Mouse (Mus musculus) mouse embryonic stem cell (cell line): ENCODE measurements around the gene Cutc.

Experiments used
- in situ Hi-C, 2 experiments: fragments of 300-500 bp; cut with MboI; formaldehyde crosslinking; loops; 1 replicate in 1 of 2; 3 replicates in 1 of 2; pipeline ENCODE4 v1.14.3; 2019 to 2020; ENCODE audit warnings: low sequenced_read_pairs in 2 of 2, low pct_unique_long_range_greater_than_20kb in 1 of 2, mixed read lengths in 1 of 2; ENCODE audit not compliant: unreplicated experiment in 1 of 2

Cutc gene

DNA sequence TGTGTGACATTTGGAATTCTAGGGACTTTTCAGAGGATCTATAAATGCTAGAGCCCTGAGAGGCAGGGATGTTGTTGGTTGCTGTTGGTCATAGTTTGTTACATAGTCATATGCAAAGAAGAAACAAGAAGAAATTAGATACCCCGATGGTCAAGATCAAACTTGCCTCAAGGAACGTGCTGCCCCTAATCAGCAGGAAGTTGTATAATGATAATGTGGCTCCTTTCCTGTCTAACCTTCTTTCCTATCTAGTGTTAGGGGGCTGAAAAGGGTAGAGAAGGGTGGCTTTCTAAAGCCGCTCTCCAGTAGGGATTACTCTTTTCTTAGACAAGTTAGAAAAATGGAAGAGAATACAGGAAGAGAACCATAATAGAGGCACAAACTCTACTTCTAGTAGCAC lies 7.1 kb upstream of the Cutc start:
- in situ Hi-C loops = no loop called here

DNA sequence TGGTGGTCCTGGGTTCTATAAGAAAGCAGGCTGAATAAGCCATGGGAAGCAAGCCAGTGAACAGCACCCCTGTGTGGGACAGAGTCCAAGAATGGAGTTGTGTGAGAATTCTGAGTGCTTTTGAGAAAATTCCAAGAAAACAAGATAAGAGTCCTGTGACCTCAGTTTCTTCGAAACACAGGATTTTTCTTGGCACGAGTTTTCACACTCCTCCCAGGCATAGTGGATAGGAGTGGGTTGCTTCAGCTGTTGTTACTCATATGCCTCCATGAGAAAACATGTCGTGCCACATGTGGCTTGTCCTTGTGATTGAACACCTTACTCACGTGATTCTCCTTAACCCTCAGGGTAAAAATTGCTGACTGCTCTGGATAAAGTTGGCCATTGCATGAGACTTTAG lies 4.9 kb upstream of the Cutc start:
- in situ Hi-C loops = no loop called here

DNA sequence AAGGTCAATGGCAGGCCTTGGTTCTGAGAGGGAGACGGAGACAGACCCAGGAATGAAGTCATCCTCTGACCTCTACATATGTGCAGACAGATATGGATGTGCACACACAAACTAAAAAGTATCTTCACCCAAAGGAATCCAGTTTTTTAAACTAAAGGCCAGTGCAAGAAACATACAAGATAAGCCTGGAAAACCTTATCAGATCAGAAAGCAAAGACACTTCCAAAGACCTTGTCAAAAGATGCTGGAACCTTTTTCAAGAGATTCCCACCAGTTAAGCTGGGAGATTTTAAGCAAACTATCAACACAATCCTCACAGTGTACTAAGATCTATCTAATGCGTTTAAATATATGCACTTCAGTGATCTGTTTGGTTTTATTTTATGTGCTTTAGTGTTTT lies 2.8 kb upstream of the Cutc start:
- in situ Hi-C loops = loop anchor here in 1 of 2 experiments (5.0 kb wide), 2 partner anchors 123 to 212 kb away; no protein-coding TSS in a partner anchor

DNA sequence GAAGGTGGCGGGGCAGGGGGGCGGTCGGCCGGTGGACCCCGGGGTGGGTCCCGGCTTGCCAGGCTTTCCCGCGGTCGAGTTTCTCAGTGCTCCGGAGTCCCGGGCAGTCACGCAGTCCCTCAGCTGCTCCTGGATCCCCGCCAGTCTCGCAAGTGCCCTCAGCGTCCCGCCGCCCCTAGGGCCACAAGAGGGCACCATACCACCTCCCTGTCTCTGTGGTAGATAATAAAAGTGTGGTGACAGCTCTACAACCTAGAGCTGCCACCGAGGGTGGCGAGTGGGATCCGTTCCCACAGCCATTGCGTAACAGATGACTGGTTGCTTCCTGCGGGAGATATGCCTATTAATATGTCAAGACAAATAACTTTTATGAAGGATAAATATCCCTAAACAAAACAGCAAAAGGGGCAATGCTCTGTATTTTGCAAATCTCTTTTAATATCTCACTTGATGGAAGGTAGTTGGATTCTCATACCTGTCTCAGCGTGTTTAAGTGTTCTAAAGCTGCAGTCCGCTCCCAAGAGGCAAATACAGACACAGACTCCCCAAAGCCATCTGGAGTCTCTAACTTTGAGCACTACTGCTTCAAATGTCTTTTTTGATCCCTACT lies 535 bp downstream of the Cutc start:
- in situ Hi-C loops = loop anchor here in 1 of 2 experiments (5.0 kb wide), 2 partner anchors 126 to 209 kb away; no protein-coding TSS in a partner anchor

DNA sequence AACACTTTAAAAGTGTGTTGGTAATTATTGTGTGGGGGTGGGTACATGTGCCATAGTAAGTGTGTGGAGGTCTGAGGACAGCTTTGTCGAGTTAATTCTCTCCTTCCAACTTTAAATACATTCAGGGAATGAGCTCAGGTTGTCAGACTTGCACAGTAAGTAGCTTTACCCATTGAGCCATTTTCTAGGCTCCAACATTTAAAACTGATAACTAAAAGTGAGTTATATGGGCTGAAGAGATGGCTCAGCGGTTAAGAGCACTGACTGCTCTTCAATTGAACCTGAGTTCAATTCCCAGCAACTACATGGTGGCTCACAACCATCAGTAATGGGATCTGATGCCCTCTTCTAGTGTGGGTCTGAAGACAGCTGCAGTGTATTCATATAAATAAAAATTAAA lies 1.4 kb downstream of the Cutc start:
- in situ Hi-C loops = loop anchor here in 1 of 2 experiments (5.0 kb wide), 2 partner anchors 127 to 208 kb away; no protein-coding TSS in a partner anchor

DNA sequence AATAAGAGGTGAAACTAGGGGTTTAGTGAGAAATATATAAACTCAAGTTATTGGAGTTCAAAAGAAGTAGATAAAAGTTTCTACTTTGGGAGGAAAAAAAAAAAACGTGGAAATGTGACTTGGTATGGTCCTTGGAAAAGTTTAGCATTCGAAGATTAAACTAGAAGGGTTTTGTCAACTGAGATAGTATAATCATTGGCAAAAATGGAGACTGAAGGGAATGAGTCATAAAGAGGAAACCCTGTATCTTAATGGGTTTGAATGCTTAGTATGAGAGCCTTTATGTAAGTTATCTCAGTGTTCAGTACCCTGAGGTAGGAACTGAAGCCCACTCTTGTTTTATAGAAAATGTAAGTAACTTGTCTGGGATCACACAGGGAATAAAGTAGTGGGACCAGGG lies 2.1 kb downstream of the Cutc start:
- in situ Hi-C loops = loop anchor here in 1 of 2 experiments (5.0 kb wide), 2 partner anchors 128 to 207 kb away; no protein-coding TSS in a partner anchor

DNA sequence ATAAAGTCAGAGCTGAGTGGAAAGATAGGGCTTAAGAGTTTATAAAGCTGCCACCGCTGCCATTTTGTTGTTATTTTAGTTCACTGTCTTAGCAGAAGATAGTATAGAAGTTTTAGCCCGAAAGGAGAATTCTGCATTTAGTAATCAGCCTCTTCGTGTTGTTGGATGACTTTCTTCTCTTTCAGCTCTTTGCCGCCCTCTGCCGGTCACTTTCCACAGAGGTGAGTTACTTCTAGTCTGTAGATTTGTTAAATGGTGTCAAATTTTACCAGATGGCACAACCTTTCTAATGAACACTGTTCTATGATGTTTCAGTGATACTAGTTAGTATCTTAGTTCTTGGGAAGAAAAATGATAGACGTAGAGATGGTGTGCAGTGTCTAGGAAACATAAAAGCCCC lies 7.7 kb downstream of the Cutc start:
- in situ Hi-C loops = no loop called here

DNA sequence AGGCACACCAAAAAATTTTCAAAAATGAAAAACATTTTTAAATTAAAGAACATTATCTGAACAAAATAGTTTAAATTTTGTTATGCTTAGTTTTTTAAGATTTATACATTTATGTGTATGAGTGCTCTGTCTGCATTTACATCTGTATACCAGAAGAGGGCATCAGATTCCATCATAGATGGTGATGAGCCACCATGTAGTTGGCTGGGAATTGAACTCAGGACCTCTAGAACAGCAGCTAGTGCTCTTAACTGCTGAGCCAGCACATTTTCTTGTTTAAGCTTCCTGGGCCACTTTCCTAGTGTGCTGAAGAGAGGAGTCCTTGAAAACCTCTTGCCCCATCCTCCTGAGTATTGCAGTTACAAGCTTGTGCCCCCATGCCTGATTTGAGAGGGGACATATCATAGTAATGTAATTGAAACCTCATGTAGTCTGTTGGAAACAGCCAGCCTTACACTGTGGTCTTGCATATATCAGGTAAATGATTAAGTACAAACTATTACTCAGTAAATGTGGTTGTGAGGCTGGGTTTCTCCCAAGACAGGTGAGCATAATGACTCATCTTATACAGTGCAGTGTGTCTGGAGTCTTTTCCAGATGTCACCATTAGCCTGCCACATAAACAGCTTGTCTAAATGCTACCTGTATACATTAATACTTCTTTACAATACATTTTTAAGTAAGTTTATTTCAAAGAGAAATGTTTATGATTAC lies 8.9 kb downstream of the Cutc start:
- in situ Hi-C loops = no loop called here

DNA sequence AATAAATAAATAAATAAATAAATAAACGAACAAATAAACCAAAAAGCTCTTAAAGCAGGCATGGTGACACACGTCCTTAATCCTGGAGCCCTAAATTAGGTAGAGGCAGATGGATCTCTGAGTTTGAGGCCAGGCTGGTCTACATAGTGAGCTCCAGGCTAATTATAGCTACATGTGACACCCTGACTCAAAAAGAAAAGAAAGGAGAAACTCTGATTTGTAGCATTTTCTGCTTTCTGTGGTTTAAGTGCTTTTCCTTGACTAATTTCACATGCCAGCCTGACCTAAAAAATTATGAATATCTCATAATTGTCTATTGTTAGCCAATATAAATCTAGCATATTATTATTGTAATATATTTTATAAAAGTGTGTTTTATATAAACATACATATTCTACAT lies 9.6 kb downstream of the Cutc start:
- in situ Hi-C loops = no loop called here

DNA sequence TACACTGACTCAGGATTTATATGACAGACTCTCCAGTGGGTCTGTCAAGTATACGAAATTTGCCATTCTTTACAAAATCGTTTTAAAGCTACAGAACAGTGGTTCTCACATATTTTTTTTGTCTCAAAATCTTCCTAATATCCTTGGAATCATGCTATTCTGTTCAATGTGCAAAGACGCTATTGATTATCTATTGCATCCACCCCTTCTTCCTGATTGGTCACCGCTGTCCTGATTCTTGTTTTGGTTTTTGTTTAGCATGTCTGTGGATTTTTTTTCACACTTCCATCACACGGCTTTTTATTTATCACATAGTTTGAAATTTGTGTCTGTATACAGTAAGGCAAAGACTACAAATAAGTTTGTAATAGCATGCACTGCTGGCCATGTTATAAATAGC lies 13.7 kb downstream of the Cutc start:
- in situ Hi-C loops = no loop called here

DNA sequence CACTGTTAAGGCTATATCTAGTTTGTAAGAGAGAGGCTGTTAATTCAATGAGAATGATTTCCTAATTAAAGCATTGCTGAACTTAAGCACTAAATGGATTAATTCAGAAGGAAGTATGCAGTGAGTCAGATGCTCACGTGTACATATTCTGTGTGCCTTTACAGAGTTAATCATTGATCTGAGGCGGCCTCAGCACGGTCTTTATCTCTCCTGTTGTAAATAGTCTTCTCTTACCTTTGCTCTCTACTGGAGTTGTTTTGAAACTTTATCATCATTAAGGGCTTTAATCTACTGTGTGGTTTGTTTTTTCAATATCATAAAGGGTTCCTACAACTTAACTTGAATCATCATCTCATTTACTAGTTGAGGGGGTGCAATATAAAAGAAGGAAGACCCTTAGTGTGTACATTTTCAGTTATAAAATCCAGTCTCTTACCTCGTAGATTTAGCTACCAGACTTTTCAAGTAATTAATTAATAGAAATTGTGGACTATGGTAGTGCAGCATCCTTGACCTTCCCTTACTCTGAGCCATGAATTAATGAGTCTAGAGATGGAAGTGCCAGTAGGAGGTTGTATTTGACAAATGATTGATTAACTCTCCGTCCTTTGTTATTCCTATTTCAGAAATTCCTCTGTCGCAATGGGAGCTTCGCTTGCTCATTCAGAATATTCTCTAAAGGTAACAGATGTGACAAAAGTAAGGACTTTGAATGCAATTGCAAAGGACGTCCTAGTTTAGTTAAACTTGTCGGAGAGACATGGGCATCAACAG lies 14.9 kb downstream of the Cutc start:
- in situ Hi-C loops = no loop called here

DNA sequence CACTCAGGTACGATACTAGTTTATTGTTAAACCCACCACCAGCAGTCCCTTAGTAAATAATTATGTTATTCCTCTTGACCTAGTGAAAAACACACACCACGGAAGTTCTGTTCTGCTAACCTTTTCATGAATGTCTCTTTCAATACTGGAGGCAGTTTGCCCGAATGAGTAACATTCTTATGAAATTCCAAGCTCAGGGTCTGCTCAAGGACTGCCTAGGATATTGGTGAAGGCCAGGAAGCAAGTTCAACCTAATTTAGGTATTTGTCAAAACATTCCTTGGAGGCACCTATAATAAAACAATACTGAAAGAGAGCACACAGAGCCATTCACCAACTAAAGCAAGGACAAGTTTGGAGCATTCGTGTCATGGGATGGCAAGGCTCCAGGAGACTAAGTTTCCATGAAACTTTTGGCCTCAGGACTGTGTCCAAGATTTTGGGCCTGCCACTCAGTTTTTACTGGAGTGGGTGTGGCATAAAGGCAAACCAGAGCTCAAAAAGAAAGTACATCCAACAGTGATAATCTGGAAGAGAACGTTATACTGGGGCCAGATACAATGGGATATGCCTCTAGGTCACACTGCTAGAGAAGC lies 16.7 kb downstream of the Cutc start:
- in situ Hi-C loops = no loop called here

DNA sequence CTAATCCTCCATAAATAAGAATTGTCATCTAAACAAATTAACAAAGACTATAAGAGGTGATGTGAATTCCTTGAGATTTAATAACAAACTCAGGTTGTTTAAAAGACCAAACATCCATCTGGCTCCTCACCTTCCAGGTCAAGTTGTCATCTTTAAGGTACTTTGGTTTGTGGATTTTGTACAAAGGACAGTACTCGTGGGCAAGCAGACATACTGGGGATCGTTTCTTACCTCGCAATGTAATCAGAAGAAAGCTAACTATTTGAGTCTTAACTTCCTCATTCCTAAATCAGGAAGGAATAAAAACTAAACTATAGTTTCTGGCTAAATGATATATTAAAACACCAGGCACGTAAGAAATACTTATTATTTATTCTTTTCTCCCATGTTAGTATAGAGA lies 17.8 kb downstream of the Cutc start:
- in situ Hi-C loops = no loop called here

DNA sequence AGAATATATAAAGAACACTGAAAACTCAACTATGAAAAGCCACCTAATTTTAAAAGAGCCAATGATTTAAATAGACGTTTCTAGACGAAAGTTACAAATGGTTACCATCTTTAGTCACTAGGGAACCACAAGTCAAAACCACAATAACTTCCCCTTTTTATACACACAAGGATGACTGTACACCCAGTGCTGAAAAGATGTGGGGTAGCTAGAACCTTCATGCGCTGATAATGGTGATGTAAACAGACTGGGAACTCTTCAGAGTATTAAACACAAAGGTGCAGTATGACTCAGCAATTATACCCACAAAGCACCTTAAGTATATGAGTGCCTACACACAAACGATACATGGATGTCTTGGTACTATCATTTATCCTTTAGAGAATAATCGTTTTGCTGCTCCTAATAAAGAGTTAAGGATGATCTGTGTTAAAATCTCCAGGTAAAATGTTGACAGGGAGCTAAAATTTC lies 18.7 kb downstream of the Cutc start:
- in situ Hi-C loops = no loop called here

DNA sequence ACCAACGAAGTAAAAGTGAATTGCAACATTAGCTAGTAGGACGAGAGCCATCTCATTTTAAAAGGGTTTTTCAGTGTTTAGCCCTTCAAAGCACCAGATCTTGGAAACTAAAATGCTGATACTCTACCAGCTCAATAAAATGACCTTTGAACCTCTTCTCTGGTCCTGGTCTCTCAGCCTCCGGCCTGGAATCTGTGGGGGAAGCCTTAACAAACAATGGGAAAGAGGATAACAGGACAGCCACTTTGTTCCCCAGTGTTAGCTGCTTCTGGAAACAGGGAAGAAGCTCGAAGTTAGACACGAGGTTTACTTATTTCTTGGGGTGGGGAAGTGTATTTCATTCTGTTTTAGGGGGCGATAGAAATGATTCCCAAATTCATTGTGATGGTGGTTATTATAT lies 19.5 kb downstream of the Cutc start:
- in situ Hi-C loops = no loop called here

DNA sequence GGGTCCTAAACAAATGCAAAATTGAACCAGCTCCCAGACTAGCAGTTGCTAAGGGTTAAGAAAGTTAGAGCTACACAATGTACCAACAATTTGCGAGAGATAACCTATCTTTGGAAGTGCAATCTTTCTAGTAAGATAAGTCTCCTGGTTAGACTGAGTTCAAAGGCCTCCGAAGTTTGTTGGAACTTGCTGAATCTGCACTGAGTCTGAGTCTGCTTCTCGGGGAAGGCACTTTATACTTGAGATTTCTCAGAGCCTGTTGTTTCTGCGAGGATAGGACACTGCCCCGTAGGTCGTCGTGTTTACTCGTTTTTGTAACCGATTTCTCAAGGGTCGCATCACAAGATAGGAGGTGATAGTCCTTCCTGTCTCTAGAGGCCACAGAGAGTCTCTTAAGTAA lies 22.6 kb downstream of the Cutc start:
- in situ Hi-C loops = no loop called here

DNA sequence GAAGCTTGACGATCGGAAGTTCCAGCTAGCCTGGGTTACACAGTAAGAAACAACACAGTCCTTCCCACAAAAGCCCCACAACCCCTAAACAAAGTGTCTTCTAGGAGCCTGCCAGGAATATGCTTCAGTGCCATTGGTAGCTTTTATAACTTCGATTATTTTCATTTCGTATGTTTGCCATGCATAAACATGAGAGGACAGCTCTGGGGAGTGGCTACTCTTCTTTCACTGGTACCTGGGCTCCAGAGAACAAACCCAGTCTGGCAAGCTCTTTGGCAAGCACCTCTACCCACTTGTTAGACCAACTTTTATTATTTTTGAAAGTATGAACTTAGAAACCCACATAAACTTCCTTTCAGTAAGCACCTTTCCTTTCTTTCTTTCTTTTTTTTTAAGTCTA lies 23.8 kb downstream of the Cutc start:
- in situ Hi-C loops = no loop called here

DNA sequence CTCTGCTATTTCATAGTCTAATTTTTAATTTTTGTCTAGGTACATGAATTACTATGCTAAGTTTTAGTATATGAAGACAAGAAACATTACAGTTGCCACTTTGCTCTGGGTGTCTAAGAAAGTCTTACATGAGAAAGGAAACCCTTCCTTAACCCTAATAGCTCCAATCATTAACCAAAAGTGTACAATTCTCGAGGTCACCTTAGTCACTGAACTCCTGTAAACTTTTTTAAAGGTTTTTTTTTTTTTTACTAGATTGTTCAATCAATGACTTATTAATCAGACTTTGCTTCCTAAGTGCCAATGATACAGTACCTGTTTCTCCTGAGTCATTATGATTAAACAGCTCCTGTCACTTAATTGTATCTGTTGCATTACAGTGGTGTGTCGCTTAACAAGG lies 24.5 kb downstream of the Cutc start:
- in situ Hi-C loops = no loop called here

DNA sequence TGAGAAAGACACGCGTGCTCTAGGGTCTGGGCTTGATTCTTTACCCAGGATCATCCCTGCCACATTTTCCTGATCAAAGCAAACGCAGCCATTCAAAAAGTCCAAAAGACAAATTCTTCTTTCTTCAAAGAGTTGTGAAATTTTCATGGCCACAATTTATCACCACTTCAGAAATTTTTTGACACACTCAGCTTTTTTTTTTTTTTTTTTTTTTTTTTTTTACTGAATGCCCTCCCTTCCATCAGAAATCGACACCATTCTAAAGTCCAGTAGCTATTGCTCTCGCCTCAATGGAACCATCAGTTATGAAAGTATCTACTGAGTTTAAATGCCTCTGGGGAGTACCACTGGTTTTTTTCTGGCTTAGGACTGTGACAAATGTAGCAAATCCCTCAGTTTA lies 27.6 kb downstream of the Cutc start:
- in situ Hi-C loops = no loop called here
